Mouse (Mus musculus) hindbrain, embryonic 15.5 days (tissue): Measurements from ENCODE around the gene Ctsc. TPM values are rescaled to one million over a fixed set of nuclear protein-coding genes. Genes with fewer than 3 reads are reported as not detected.

Experiments used
- ATAC-seq: fragments of 200-750 bp; cut with Nextera tagmentation; 2 replicates; pipeline ENCODE4 v1.8.0; 2017; ENCODE audit warnings: low read depth, moderate number of reproducible peaks, moderate TSS enrichment; ENCODE audit not compliant: low FRiP score
- H3K27ac ChIP-seq: fragments of 300-500 bp; sonication (generic); replicated peaks from 2 replicates; pipeline ENCODE4 v1.5.1; 2015; ENCODE audit warnings: mild to moderate bottlenecking, inconsistent platforms
- H3K27me3 ChIP-seq: fragments of 300-500 bp; sonication (generic); 2 replicates; pipeline ENCODE4 v1.6.1; 2015; ENCODE audit warnings: control low read depth, inconsistent platforms
- H3K36me3 ChIP-seq: fragments of 300-500 bp; sonication (generic); 2 replicates; pipeline ENCODE4 v1.6.1; 2015; ENCODE audit warnings: control low read depth, inconsistent platforms
- H3K4me1 ChIP-seq: fragments of 300-500 bp; sonication (generic); replicated peaks from 2 replicates; pipeline ENCODE4 v1.6.1; 2015; ENCODE audit warnings: control low read depth, inconsistent platforms
- H3K4me2 ChIP-seq: fragments of 300-500 bp; sonication (generic); 2 replicates; pipeline ENCODE4 v1.6.1; 2015; ENCODE audit warnings: moderate library complexity, mild to moderate bottlenecking, inconsistent platforms
- H3K4me3 ChIP-seq: fragments of 300-500 bp; sonication (generic); 2 replicates; pipeline ENCODE4 v1.5.1; 2015; ENCODE audit warnings: mild to moderate bottlenecking, inconsistent platforms
- H3K9ac ChIP-seq: fragments of 300-500 bp; sonication (generic); 2 replicates; pipeline ENCODE4 v1.6.1; 2015; ENCODE audit warnings: inconsistent platforms
- H3K9me3 ChIP-seq: fragments of 300-500 bp; sonication (generic); 2 replicates; pipeline ENCODE4 v1.6.1; 2016; ENCODE audit warnings: control low read depth, inconsistent platforms
- WGBS: fragments of 180-500 bp; shearing (Covaris S2); methylation state at CpG from one replicate; pipeline ENCODE4 v1.1.7; 2015; 5-methylcytosine and 5-hydroxymethylcytosine counted together
- polyA plus RNA-seq: library from polyadenylated mRNA; unstranded; fragments of >200 nt; fragmentation: Nextera tagmentation; extraction: Ambion mirVana; gene quantifications from 2 replicates; pipeline ENCODE4 v1.2.1, GENCODE M21; 2015

Gene Ctsc
- polyA plus RNA-seq, 1 experiment from 2014 or later, result 20.5 TPM

GRCm38 (mm10) chr7:88264861-88265260 is 13.0 kb upstream of the Ctsc start:
- no peak overlapping the region for H3K9ac ChIP-seq
- H3K4me2 ChIP-seq, result no peak overlapping the region
- H3K9me3 ChIP-seq, result no peaks in the 10 kb centered on the region
- no peaks in the 10 kb centered on the region for H3K36me3 ChIP-seq
- no peak overlapping the region for H3K4me3 ChIP-seq
- no peaks in the 10 kb centered on the region for H3K4me1 ChIP-seq
- WGBS, result 90% methylated on average over 5 of the region's 5 CpGs
- no peak overlapping the region for H3K27ac ChIP-seq
- no peaks in the 10 kb centered on the region for H3K27me3 ChIP-seq
- no peak for ATAC-seq

- H3K4me1 ChIP-seq, result no peaks in the 10 kb centered on the region
- ATAC-seq, result no peak
- 89% methylated on average over 1 of the region's 1 CpGs for WGBS
Observed at GRCm38 (mm10) chr7:88269913-88270312, 8.0 kb upstream of the Ctsc start.

GRCm38 (mm10) chr7:88271531-88271930 is 6.4 kb upstream of the Ctsc start:
- Histone ChIP-seq H3K4me1 (no peaks in the 10 kb centered on the region), H3K36me3 (no peaks in the 10 kb centered on the region), H3K27ac (no peak overlapping the region), H3K9ac (no peak overlapping the region), H3K4me2 (no peak overlapping the region), H3K4me3 (no peak overlapping the region), H3K27me3 (no peaks in the 10 kb centered on the region), H3K9me3 (no peaks in the 10 kb centered on the region)
- WGBS, result 72% methylated on average over 2 of the region's 2 CpGs
- ATAC-seq, result no peak

More at GRCm38 (mm10) chr7:88269913-88270312, 8.0 kb upstream of the Ctsc start:
- Histone ChIP-seq H3K4me2 (no peak overlapping the region), H3K9me3 (no peaks in the 10 kb centered on the region), H3K9ac (no peak overlapping the region), H3K36me3 (no peaks in the 10 kb centered on the region), H3K4me3 (no peak overlapping the region), H3K27me3 (no peaks in the 10 kb centered on the region), H3K27ac (no peak overlapping the region)

- H3K4me3 ChIP-seq, result peak overlapping the region; percentile 50
- H3K4me2 ChIP-seq, result peak overlapping the region; percentile 96
- no peaks in the 10 kb centered on the region for H3K36me3 ChIP-seq
- no peak for ATAC-seq
- WGBS, result 49% methylated on average over 7 of the region's 7 CpGs
- H3K27me3 ChIP-seq, result no peaks in the 10 kb centered on the region
- H3K9me3 ChIP-seq, result no peaks in the 10 kb centered on the region
- H3K4me1 ChIP-seq, result peaks cover 11% of the 10 kb centered on the region
- H3K9ac ChIP-seq, result 0 out of 2 replicates have a peak overlapping the region, but pooled peaks have one; percentile 42
- no peak overlapping the region for H3K27ac ChIP-seq
Observed at GRCm38 (mm10) chr7:88276914-88277765, 745 bp upstream of the Ctsc start.

GRCm38 (mm10) chr7:88278628-88279196 is 827 bp downstream of the Ctsc start:
- no peaks in the 10 kb centered on the region for H3K27me3 ChIP-seq
- no peak overlapping the region for H3K27ac ChIP-seq
- peak overlapping the region; percentile 50 for H3K4me3 ChIP-seq
- ATAC-seq, result no peak
- no peak overlapping the region for H3K9ac ChIP-seq
- no peaks in the 10 kb centered on the region for H3K9me3 ChIP-seq
- 62% methylated on average over 8 of the region's 8 CpGs for WGBS
- H3K4me2 ChIP-seq, result peak overlapping the region; percentile 96
- no peaks in the 10 kb centered on the region for H3K36me3 ChIP-seq
- peaks cover 11% of the 10 kb centered on the region for H3K4me1 ChIP-seq

- H3K4me3 ChIP-seq, result no peak overlapping the region
- no peak overlapping the region for H3K4me2 ChIP-seq
- no peak for ATAC-seq
- H3K27ac ChIP-seq, result no peak overlapping the region
- no peak overlapping the region for H3K9ac ChIP-seq
- no peaks in the 10 kb centered on the region for H3K27me3 ChIP-seq
- H3K9me3 ChIP-seq, result no peaks in the 10 kb centered on the region
- H3K4me1 ChIP-seq, result no peaks in the 10 kb centered on the region
- H3K36me3 ChIP-seq, result no peaks in the 10 kb centered on the region
- WGBS, result 85% methylated on average over 3 of the region's 3 CpGs
Observed at GRCm38 (mm10) chr7:88285276-88285675, 7.4 kb downstream of the Ctsc start.

- WGBS, result 84% methylated on average over 2 of the region's 2 CpGs
- H3K9me3 ChIP-seq, result no peaks in the 10 kb centered on the region
- no peaks in the 10 kb centered on the region for H3K27me3 ChIP-seq
- no peak overlapping the region for H3K9ac ChIP-seq
- no peak overlapping the region for H3K27ac ChIP-seq
- no peak overlapping the region for H3K4me3 ChIP-seq
- no peaks in the 10 kb centered on the region for H3K36me3 ChIP-seq
- ATAC-seq, result no peak
- no peaks in the 10 kb centered on the region for H3K4me1 ChIP-seq
- no peak overlapping the region for H3K4me2 ChIP-seq
Observed at GRCm38 (mm10) chr7:88291036-88291435, 13.2 kb downstream of the Ctsc start.

GRCm38 (mm10) chr7:88292044-88292443 is 14.2 kb downstream of the Ctsc start:
- Histone ChIP-seq H3K36me3 (no peaks in the 10 kb centered on the region), H3K9me3 (no peaks in the 10 kb centered on the region), H3K9ac (no peak overlapping the region), H3K4me1 (no peaks in the 10 kb centered on the region), H3K4me2 (no peak overlapping the region), H3K27ac (no peak overlapping the region), H3K4me3 (no peak overlapping the region), H3K27me3 (no peaks in the 10 kb centered on the region)
- WGBS, result 82% methylated on average over 2 of the region's 2 CpGs
- ATAC-seq, result no peak

GRCm38 (mm10) chr7:88293907-88294306 is 16.0 kb downstream of the Ctsc start:
- Histone ChIP-seq H3K4me2 (no peak overlapping the region), H3K27ac (no peak overlapping the region), H3K4me1 (no peaks in the 10 kb centered on the region), H3K4me3 (no peak overlapping the region), H3K36me3 (no peaks in the 10 kb centered on the region), H3K27me3 (no peaks in the 10 kb centered on the region), H3K9me3 (no peaks in the 10 kb centered on the region), H3K9ac (no peak overlapping the region)
- no peak for ATAC-seq
- 70% methylated on average over 6 of the region's 6 CpGs for WGBS

- no peaks in the 10 kb centered on the region for H3K36me3 ChIP-seq
- H3K9ac ChIP-seq, result no peak overlapping the region
- H3K4me3 ChIP-seq, result no peak overlapping the region
- no peaks in the 10 kb centered on the region for H3K27me3 ChIP-seq
- no peak overlapping the region for H3K27ac ChIP-seq
- no peak for ATAC-seq
- 81% methylated on average over 1 of the region's 1 CpGs for WGBS
- H3K4me1 ChIP-seq, result no peaks in the 10 kb centered on the region
- H3K4me2 ChIP-seq, result no peak overlapping the region
- H3K9me3 ChIP-seq, result no peaks in the 10 kb centered on the region
Observed at GRCm38 (mm10) chr7:88295989-88296388, 18.1 kb downstream of the Ctsc start.

- Histone ChIP-seq H3K4me2 (no peak overlapping the region), H3K27me3 (no peaks in the 10 kb centered on the region), H3K27ac (no peak overlapping the region), H3K4me3 (no peak overlapping the region), H3K9ac (no peak overlapping the region), H3K9me3 (no peaks in the 10 kb centered on the region), H3K36me3 (no peaks in the 10 kb centered on the region), H3K4me1 (no peaks in the 10 kb centered on the region)
- ATAC-seq, result no peak
- 63% methylated on average over 6 of the region's 6 CpGs for WGBS
Observed at GRCm38 (mm10) chr7:88296932-88297331, 19.0 kb downstream of the Ctsc start.

- WGBS, result 79% methylated on average over 4 of the region's 4 CpGs
- no peak for ATAC-seq
Observed at GRCm38 (mm10) chr7:88305750-88306149, 27.9 kb downstream of the Ctsc start.

More at GRCm38 (mm10) chr7:88305750-88306149, 27.9 kb downstream of the Ctsc start:
- Histone ChIP-seq H3K4me3 (no peak overlapping the region), H3K9ac (no peak overlapping the region), H3K36me3 (no peaks in the 10 kb centered on the region), H3K27me3 (no peaks in the 10 kb centered on the region), H3K4me2 (no peak overlapping the region), H3K27ac (no peak overlapping the region), H3K4me1 (no peaks in the 10 kb centered on the region), H3K9me3 (no peaks in the 10 kb centered on the region)
